Mouse (Mus musculus) bone marrow, adult 2 months (tissue): ENCODE results near the gene Gpr179.

Experiments used
- CTCF ChIP-seq: fragments of 200-500 bp; IDR thresholded peaks from 2 replicates; pipeline ENCODE4 v1.5.1; 2011; ENCODE audit warnings: low read length, control low read depth; ENCODE audit not compliant: control insufficient read depth, insufficient read depth
- POLR2A ChIP-seq: fragments of 200-500 bp; IDR thresholded peaks from 2 replicates; pipeline ENCODE4 v1.6.1; 2011; ENCODE audit warnings: low read depth, mild to moderate bottlenecking, control low read depth, low read length, borderline replicate concordance; ENCODE audit not compliant: control insufficient read depth

DNA sequence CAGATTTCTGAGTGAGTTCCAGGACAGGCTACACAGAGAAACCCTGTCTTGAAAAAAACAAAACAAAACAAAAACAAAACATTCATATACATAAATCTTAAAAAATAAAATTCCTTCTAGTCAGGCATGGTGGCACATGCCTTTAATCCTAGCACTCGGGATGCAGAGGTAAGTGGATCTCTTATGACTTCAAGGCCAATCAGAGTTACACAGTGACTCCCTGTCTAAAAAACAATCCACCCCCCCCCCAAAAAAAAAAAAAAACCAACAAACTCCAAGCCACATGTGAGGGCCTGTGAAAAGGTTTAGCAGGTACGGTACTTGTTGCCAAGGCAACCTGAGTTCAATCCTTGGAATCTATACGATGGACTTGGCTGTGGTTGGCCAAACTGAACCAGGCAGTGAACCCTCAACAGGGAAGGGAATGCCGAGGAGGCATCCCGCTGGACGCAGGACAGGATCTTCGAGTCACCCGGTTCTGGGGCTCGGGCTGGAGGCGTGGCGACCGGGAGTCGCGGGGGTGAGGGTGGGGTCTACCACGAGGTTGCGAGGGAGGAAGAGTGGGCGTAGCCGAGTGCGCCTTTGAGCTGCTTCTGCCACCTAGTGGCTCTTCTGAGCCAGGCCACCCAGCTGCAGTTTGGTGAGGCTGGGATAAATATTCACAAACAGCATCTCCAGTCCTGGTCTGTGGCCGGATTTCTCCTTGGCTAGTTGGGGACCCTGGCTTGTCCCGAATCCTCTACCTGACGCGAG is 48.3 kb upstream of the Gpr179 start:
- TF ChIP-seq CTCF (peak; percentile 95), POLR2A (peak; percentile 47; the same call in 1 of the 2 replicates)
